Mouse (Mus musculus): ENCODE data around the gene Acot6.

DNA sequence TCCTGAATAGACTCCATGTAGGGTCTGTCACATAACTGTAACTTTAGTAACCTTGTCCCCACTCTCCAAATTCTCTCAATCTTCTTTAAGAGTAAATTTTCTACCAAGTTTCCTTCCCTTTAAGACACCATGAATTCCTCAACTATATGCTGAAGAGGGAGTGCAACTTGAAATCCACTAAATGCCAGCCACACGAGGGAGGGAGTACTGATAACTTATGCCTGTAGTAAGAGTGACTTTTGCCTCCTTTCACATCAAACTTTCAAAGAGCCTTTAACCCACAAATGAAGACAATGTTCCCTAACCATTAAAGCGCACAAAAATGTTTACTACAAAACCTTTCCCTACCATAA is 1.0 kb downstream of the Acot6 start:
- TF ChIP-seq CHD2 (IDR thresholded peaks at IDR 0.05; ENCODE audit: low read depth, low read length) (no peak), ZNF384 (IDR thresholded peaks at IDR 0.05; ENCODE audit: low read depth, low read length) (no peak), HCFC1 (IDR thresholded peaks at IDR 0.05; ENCODE audit: borderline replicate concordance, insufficient read depth, low read length) (no peak), MAFK (IDR thresholded peaks at IDR 0.05; ENCODE audit: insufficient read depth, low read depth, low read length) (no peak), ZC3H11A (IDR thresholded peaks at IDR 0.05; ENCODE audit: borderline replicate concordance, low read depth, low read length) (no peak)

Measured in ES-E14 (cell line).